Mouse (Mus musculus) gastrocnemius, postnatal 10 days (tissue): ENCODE measurements around the gene Tmcc1. TPM values are rescaled to one million over a fixed set of nuclear protein-coding genes. Genes with fewer than 3 reads are reported as not detected.

ENCODE experiments used
- DNase-seq: peaks from one replicate; pipeline ENCODE4 v3.0.0; 2021; ENCODE audit warnings: mixed read lengths
- total RNA-seq, 2 experiments: library from RNA; stranded (reverse); gene quantifications; 2 replicates each; pipeline ENCODE4 v1.2.3; 2021

Tmcc1 gene
- total RNA-seq, 2 experiments from 2014 or later: 26.4 to 29.4 TPM

- no peak for DNase-seq
Observed at GRCm38 (mm10) chr6:115971273-115972060, 221.8 kb downstream of the Tmcc1 start.

- DNase-seq: no peak
Observed at GRCm38 (mm10) chr6:115969952-115970351, 223.3 kb downstream of the Tmcc1 start.

- DNase-seq: no peak
Observed at GRCm38 (mm10) chr6:115969103-115969502, 224.2 kb downstream of the Tmcc1 start.

- DNase-seq: no peak
Observed at GRCm38 (mm10) chr6:115968700-115969099, 224.6 kb downstream of the Tmcc1 start.

Other genes with a start within 250 kb of the Tmcc1 start
- gene H1foo, start 248.5 kb downstream of the Tmcc1 start, total RNA-seq: not detected
- 100 to 1,000 TPM in 1 of 2 experiments, 10 to 100 TPM in 1; 90.1 to 127 TPM for gene Plxnd1, start 198.5 kb downstream of the Tmcc1 start, total RNA-seq
- 10 to 100 TPM; 27.3 to 33.9 TPM for gene Washc2, start 14.6 kb upstream of the Tmcc1 start, total RNA-seq
- 1 to 10 TPM; 1.6 to 2.6 TPM for gene Zfand4, start 70.7 kb upstream of the Tmcc1 start, total RNA-seq
- gene March8, start 144.5 kb upstream of the Tmcc1 start, total RNA-seq: 10 to 100 TPM; 27.4 to 31.3 TPM